Comparison of ENCODE assay signal across 8 mouse cellular contexts in genomic region chr10:127420676-127421353, GRCm38 (mm10). TPM values are rescaled to one million over a fixed set of nuclear protein-coding genes. Genes with fewer than 3 reads are reported as not detected.
A peak's percentile ranks its signal among the peaks of the same experiment; 100 is the strongest.
DNase-seq lines count a peak whose midpoint lies in the region; ATAC-seq and TF ChIP-seq lines count a peak whose summit lies in the region.

No protein-coding gene starts in this region.

- H3K4me1 ChIP-seq in limb, embryonic 12.5 days (replicated peaks) = peaks cover 41% of the 10 kb centered on the region
- peaks cover 53% of the 10 kb centered on the region for H3K4me1 ChIP-seq in limb, embryonic 10.5 days
- H3K4me1 ChIP-seq in hindbrain, embryonic 14.5 days (replicated peaks; ENCODE audit: control insufficient read depth, insufficient read depth, low read length) = peaks cover 31% of the 10 kb centered on the region
- peaks cover 8% of the 10 kb centered on the region for H3K4me1 ChIP-seq in midbrain, postnatal 0 days (ENCODE audit: insufficient read depth, low read length)

- peak overlapping the region; percentile 4; the same call in 1 of the 2 replicates for H3K4me2 ChIP-seq in limb, embryonic 12.5 days
- peak overlapping the region; percentile 42 for H3K4me2 ChIP-seq in hindbrain, embryonic 14.5 days (replicated peaks)
- peak overlapping the region; percentile 52 for H3K4me2 ChIP-seq in midbrain, postnatal 0 days (ENCODE audit: low read depth, low read length, poor library complexity, severe bottlenecking)

- H3K4me3 ChIP-seq in limb, embryonic 12.5 days (replicated peaks) = no peak overlapping the region
- no peak overlapping the region for H3K4me3 ChIP-seq in limb, embryonic 10.5 days
- peak overlapping the region; percentile 6; the same call in 1 of the 2 replicates for H3K4me3 ChIP-seq in hindbrain, embryonic 14.5 days (replicated peaks; ENCODE audit: low read length)
- H3K4me3 ChIP-seq in midbrain, postnatal 0 days (ENCODE audit: low read depth, low read length) = peak overlapping the region; percentile 29

- 11% methylated on average over 9 of the region's 9 CpGs for WGBS in limb, embryonic 12.5 days
- 13% methylated on average over 9 of the region's 9 CpGs for WGBS in limb, embryonic 10.5 days
- 5% methylated on average over 9 of the region's 9 CpGs for WGBS in hindbrain, embryonic 14.5 days
- WGBS in midbrain, postnatal 0 days = 9% methylated on average over 9 of the region's 9 CpGs

- DNase-seq in limb, embryonic 10.5 days (ENCODE audit: low spot score) = no peak
- DNase-seq in embryo, embryonic 9.5 days (ENCODE audit: extremely low spot score) = peak; percentile 22
- peak; percentile 52 for DNase-seq in hindbrain, embryonic 14.5 days (ENCODE audit: low spot score)
- peak; percentile 47 for DNase-seq in midbrain, postnatal 0 days (ENCODE audit: low spot score)
- no peak for DNase-seq in thymus, postnatal 10 days (ENCODE audit: low spot score in 2 of 2)
- no peak for DNase-seq in adipocyte (ENCODE audit: low spot score)
- no peak for DNase-seq in gastrocnemius, adult 8-10 months (ENCODE audit: low spot score in 2 of 2)

- TF ChIP-seq CTCF in midbrain, postnatal 0 days (IDR thresholded peaks at IDR 0.05) = no peak

- no peak overlapping the region for H3K9ac ChIP-seq in limb, embryonic 12.5 days (replicated peaks)
- peak overlapping the region; percentile 40 for H3K9ac ChIP-seq in hindbrain, embryonic 14.5 days
- H3K9ac ChIP-seq in midbrain, postnatal 0 days (replicated peaks; ENCODE audit: low read length, poor library complexity, severe bottlenecking) = peak overlapping the region; percentile 9

- no peak for ATAC-seq in limb, embryonic 12.5 days (ENCODE audit: insufficient number of reproducible peaks, insufficient read depth, low FRiP score, low TSS enrichment, low read depth)
- ATAC-seq in hindbrain, embryonic 14.5 days (ENCODE audit: low FRiP score) = peak; percentile 57; the same call in 1 of the 2 replicates
- no peak for ATAC-seq in midbrain, postnatal 0 days (ENCODE audit: low FRiP score)

- H3K27ac ChIP-seq in limb, embryonic 12.5 days = no peak overlapping the region
- H3K27ac ChIP-seq in limb, embryonic 10.5 days = no peak overlapping the region
- H3K27ac ChIP-seq in hindbrain, embryonic 14.5 days = peak overlapping the region; percentile 73
- H3K27ac ChIP-seq in midbrain, postnatal 0 days (ENCODE audit: low read depth, low read length) = 0 out of 2 replicates have a peak overlapping the region, but pooled peaks have one; percentile 0

- H3K27me3 ChIP-seq in limb, embryonic 12.5 days = no peaks in the 10 kb centered on the region
- no peaks in the 10 kb centered on the region for H3K27me3 ChIP-seq in limb, embryonic 10.5 days (ENCODE audit: low read depth, poor library complexity, severe bottlenecking)
- no peaks in the 10 kb centered on the region for H3K27me3 ChIP-seq in hindbrain, embryonic 14.5 days (ENCODE audit: control insufficient read depth, insufficient read depth, low read length)
- no peaks in the 10 kb centered on the region for H3K27me3 ChIP-seq in midbrain, postnatal 0 days (ENCODE audit: insufficient read depth, low read length)

- H3K9me3 ChIP-seq in limb, embryonic 12.5 days = no peaks in the 10 kb centered on the region
- H3K9me3 ChIP-seq in limb, embryonic 10.5 days (replicated peaks) = no peaks in the 10 kb centered on the region
- H3K9me3 ChIP-seq in hindbrain, embryonic 14.5 days (ENCODE audit: control insufficient read depth, low read length) = no peaks in the 10 kb centered on the region
- H3K9me3 ChIP-seq in midbrain, postnatal 0 days (ENCODE audit: low read length) = no peaks in the 10 kb centered on the region

- H3K36me3 ChIP-seq in limb, embryonic 12.5 days = no peaks in the 10 kb centered on the region
- H3K36me3 ChIP-seq in limb, embryonic 10.5 days = no peaks in the 10 kb centered on the region
- no peaks in the 10 kb centered on the region for H3K36me3 ChIP-seq in hindbrain, embryonic 14.5 days (replicated peaks; ENCODE audit: control insufficient read depth, insufficient read depth)
- H3K36me3 ChIP-seq in midbrain, postnatal 0 days (ENCODE audit: insufficient read depth, low read length) = no peaks in the 10 kb centered on the region

RNA-seq across cellular contexts. Expression of gene R3hdm2, which starts 40.7 kb away (rescaled TPM):
- 45.6 and 56.4 TPM in 2 replicates for polyA plus RNA-seq in limb, embryonic 12.5 days (2016; fragmentation: Nextera tagmentation; extraction: Ambion mirVana)
- 35.0 and 39.5 TPM in 2 replicates for polyA plus RNA-seq in limb, embryonic 10.5 days (2016; fragmentation: Nextera tagmentation; extraction: Ambion mirVana)
- 32.3 and 37.8 TPM in 2 replicates for polyA plus RNA-seq in hindbrain, embryonic 14.5 days (2014; fragmentation: Nextera tagmentation; extraction: Ambion mirVana)
- total RNA-seq in midbrain, postnatal 0 days (2014; rRNA removed) = 52.0 and 53.2 TPM in 2 replicates
- 38.0 and 40.0 TPM in 2 replicates for polyA plus RNA-seq in midbrain, postnatal 0 days (2015; fragmentation: Nextera tagmentation; extraction: Ambion mirVana)
- total RNA-seq in gastrocnemius, adult 8-10 months (2022) = 100 to 1,000 TPM; 130 to 135 (median 131) TPM

RNA-seq across cellular contexts. Expression of gene Inhbc, which starts 50.6 kb away (rescaled TPM):
- polyA plus RNA-seq in limb, embryonic 12.5 days (2016; fragmentation: Nextera tagmentation; extraction: Ambion mirVana) = not detected in 2 replicates
- 0.10 and 0.23 TPM in 2 replicates for polyA plus RNA-seq in limb, embryonic 10.5 days (2016; fragmentation: Nextera tagmentation; extraction: Ambion mirVana)
- not detected in 2 replicates for polyA plus RNA-seq in hindbrain, embryonic 14.5 days (2014; fragmentation: Nextera tagmentation; extraction: Ambion mirVana)
- not detected in 2 replicates for total RNA-seq in midbrain, postnatal 0 days (2014; rRNA removed)
- polyA plus RNA-seq in midbrain, postnatal 0 days (2015; fragmentation: Nextera tagmentation; extraction: Ambion mirVana) = not detected in 2 replicates
- total RNA-seq in gastrocnemius, adult 8-10 months (2022) = not detected

Comparison
In these comparisons a context has a peak if more than half of its experiments do, and no peak if none do; other contexts are left out.
1. H3K27ac ChIP-seq: peak in hindbrain, embryonic 14.5 days (single experiment) and midbrain, postnatal 0 days (single experiment); none in limb, embryonic 12.5 days (single experiment) and limb, embryonic 10.5 days (single experiment).
2. H3K4me3 ChIP-seq: peak in hindbrain, embryonic 14.5 days (single experiment) and midbrain, postnatal 0 days (single experiment); none in limb, embryonic 12.5 days (single experiment) and limb, embryonic 10.5 days (single experiment).
3. DNase-seq: peak in embryo, embryonic 9.5 days (single experiment), hindbrain, embryonic 14.5 days (single experiment) and midbrain, postnatal 0 days (single experiment); none in limb, embryonic 10.5 days (single experiment), thymus, postnatal 10 days (0 of 2), adipocyte (single experiment) and gastrocnemius, adult 8-10 months (0 of 2).
4. Peak in every context shown above with its lines, with median percentiles within 50 percentile points of each other: H3K4me2 ChIP-seq.